Mouse (Mus musculus) embryonic facial prominence, embryonic 10.5 days (tissue): ENCODE measurements around the gene Nebl. TPM values are rescaled to one million over a fixed set of nuclear protein-coding genes. Genes with fewer than 3 reads are reported as not detected.
A peak's percentile ranks its signal among the peaks of the same experiment; 100 is the strongest.

Experiments
- DNase-seq: peaks from one replicate; pipeline ENCODE4 v3.0.0-alpha.2; 2017; ENCODE audit warnings: low spot score
- H3K27ac ChIP-seq: fragments of 300-500 bp; sonication (generic); replicated peaks from 2 replicates; pipeline ENCODE4 v1.5.1; 2016; ENCODE audit warnings: mild to moderate bottlenecking
- H3K27me3 ChIP-seq: fragments of 300-500 bp; sonication (generic); replicated peaks from 2 replicates; pipeline ENCODE4 v1.6.1; 2016; ENCODE audit warnings: low read depth, mild to moderate bottlenecking; ENCODE audit not compliant: poor library complexity, severe bottlenecking
- H3K36me3 ChIP-seq: fragments of 300-500 bp; sonication (generic); replicated peaks from 2 replicates; pipeline ENCODE4 v1.6.1; 2016; ENCODE audit warnings: mild to moderate bottlenecking, moderate library complexity
- H3K4me1 ChIP-seq: fragments of 300-500 bp; sonication (generic); 2 replicates; pipeline ENCODE4 v1.6.1; 2016
- H3K4me3 ChIP-seq: fragments of 300-500 bp; sonication (generic); 2 replicates; pipeline ENCODE4 v1.5.1; 2016; ENCODE audit warnings: mild to moderate bottlenecking, moderate library complexity
- H3K9me3 ChIP-seq: fragments of 300-500 bp; sonication (generic); 2 replicates; pipeline ENCODE4 v1.6.1; 2016; ENCODE audit warnings: mild to moderate bottlenecking
- WGBS: fragments of 180-500 bp; shearing (Covaris S2); methylation state at CpG from one replicate; pipeline ENCODE4 v1.1.7; 2016; 5-methylcytosine and 5-hydroxymethylcytosine counted together
- polyA plus RNA-seq: library from polyadenylated mRNA; unstranded; fragments of >200 nt; fragmentation: Nextera tagmentation; extraction: Ambion mirVana; gene quantifications from 2 replicates; pipeline ENCODE4 v1.2.1, GENCODE M21; 2016

Gene Nebl
- polyA plus RNA-seq, 1 experiment from 2014 or later: 6.7 TPM

GRCm38 (mm10) chr2:17585329-17585992 lies 145.8 kb downstream of the Nebl start:
- DNase-seq: no peak
- no peaks in the 10 kb centered on the region for H3K9me3 ChIP-seq
- no peaks in the 10 kb centered on the region for H3K4me1 ChIP-seq
- WGBS: 91% methylated on average over 6 of the region's 6 CpGs
- no peak overlapping the region for H3K27ac ChIP-seq
- H3K4me3 ChIP-seq: no peak overlapping the region
- no peaks in the 10 kb centered on the region for H3K27me3 ChIP-seq
- no peaks in the 10 kb centered on the region for H3K36me3 ChIP-seq

- Histone ChIP-seq H3K27me3 (no peaks in the 10 kb centered on the region), H3K36me3 (no peaks in the 10 kb centered on the region), H3K27ac (no peak overlapping the region), H3K9me3 (0 out of 2 replicates have a peak, but pooled peaks cover 4% of the 10 kb centered on the region), H3K4me1 (no peaks in the 10 kb centered on the region), H3K4me3 (no peak overlapping the region)
- WGBS: 80% methylated on average over 3 of the region's 3 CpGs
- DNase-seq: no peak
Measured at GRCm38 (mm10) chr2:17575648-17576047, 155.6 kb downstream of the Nebl start.

- Histone ChIP-seq H3K9me3 (no peaks in the 10 kb centered on the region), H3K27ac (no peak overlapping the region), H3K4me3 (no peak overlapping the region), H3K27me3 (no peaks in the 10 kb centered on the region), H3K36me3 (no peaks in the 10 kb centered on the region), H3K4me1 (no peaks in the 10 kb centered on the region)
- DNase-seq: no peak
- WGBS: 73% methylated on average over 2 of the region's 2 CpGs
Measured at GRCm38 (mm10) chr2:17571716-17572115, 159.5 kb downstream of the Nebl start.

- Histone ChIP-seq H3K9me3 (no peaks in the 10 kb centered on the region), H3K4me1 (peaks cover 3% of the 10 kb centered on the region; the same call in 1 of the 2 replicates), H3K27me3 (no peaks in the 10 kb centered on the region), H3K36me3 (no peaks in the 10 kb centered on the region), H3K27ac (no peak overlapping the region), H3K4me3 (no peak overlapping the region)
- DNase-seq: no peak
- WGBS: 79% methylated on average over 4 of the region's 4 CpGs
Measured at GRCm38 (mm10) chr2:17558889-17559742, 172.1 kb downstream of the Nebl start.

GRCm38 (mm10) chr2:17549895-17550558 lies 181.2 kb downstream of the Nebl start:
- Histone ChIP-seq H3K27me3 (no peaks in the 10 kb centered on the region), H3K4me1 (peaks cover 7% of the 10 kb centered on the region; the same call in 1 of the 2 replicates), H3K36me3 (no peaks in the 10 kb centered on the region), H3K27ac (no peak overlapping the region), H3K9me3 (no peaks in the 10 kb centered on the region), H3K4me3 (no peak overlapping the region)
- WGBS: 50% methylated on average over 4 of the region's 4 CpGs
- no peak for DNase-seq

GRCm38 (mm10) chr2:17546354-17546948 lies 184.8 kb downstream of the Nebl start:
- no peak for DNase-seq
- no peaks in the 10 kb centered on the region for H3K36me3 ChIP-seq
- no peaks in the 10 kb centered on the region for H3K27me3 ChIP-seq
- peaks cover 7% of the 10 kb centered on the region; the same call in 1 of the 2 replicates for H3K4me1 ChIP-seq
- H3K27ac ChIP-seq: no peak overlapping the region
- no peaks in the 10 kb centered on the region for H3K9me3 ChIP-seq
- no peak overlapping the region for H3K4me3 ChIP-seq
- WGBS: 72% methylated on average over 3 of the region's 3 CpGs

- Histone ChIP-seq H3K4me3 (no peak overlapping the region), H3K27me3 (no peaks in the 10 kb centered on the region), H3K4me1 (peaks cover 17% of the 10 kb centered on the region), H3K36me3 (no peaks in the 10 kb centered on the region), H3K9me3 (no peaks in the 10 kb centered on the region), H3K27ac (no peak overlapping the region)
- 63% methylated on average over 10 of the region's 10 CpGs for WGBS
- DNase-seq: peak; percentile 32
Measured at GRCm38 (mm10) chr2:17539737-17540136, 191.5 kb downstream of the Nebl start.

- 90% methylated on average over 4 of the region's 4 CpGs for WGBS
- Histone ChIP-seq H3K4me1 (peaks cover 17% of the 10 kb centered on the region), H3K27me3 (no peaks in the 10 kb centered on the region), H3K27ac (no peak overlapping the region), H3K4me3 (no peak overlapping the region), H3K36me3 (no peaks in the 10 kb centered on the region), H3K9me3 (no peaks in the 10 kb centered on the region)
- no peak for DNase-seq
Measured at GRCm38 (mm10) chr2:17538493-17538892, 192.8 kb downstream of the Nebl start.

- WGBS: 87% methylated on average over 12 of the region's 12 CpGs
Measured at GRCm38 (mm10) chr2:17531355-17532105, 199.7 kb downstream of the Nebl start.

GRCm38 (mm10) chr2:17525739-17526526 lies 205.3 kb downstream of the Nebl start:
- no peak for DNase-seq
- no peaks in the 10 kb centered on the region for H3K9me3 ChIP-seq
- 0 out of 2 replicates have a peak overlapping the region, but pooled peaks have one; percentile 31 for H3K27ac ChIP-seq
- H3K4me1 ChIP-seq: peaks cover 34% of the 10 kb centered on the region
- no peaks in the 10 kb centered on the region for H3K27me3 ChIP-seq
- 84% methylated on average over 5 of the region's 5 CpGs for WGBS
- H3K4me3 ChIP-seq: no peak overlapping the region
- no peaks in the 10 kb centered on the region for H3K36me3 ChIP-seq

More at GRCm38 (mm10) chr2:17531355-17532105, 199.7 kb downstream of the Nebl start:
- Histone ChIP-seq H3K4me3 (no peak overlapping the region), H3K36me3 (no peaks in the 10 kb centered on the region), H3K27me3 (no peaks in the 10 kb centered on the region), H3K9me3 (no peaks in the 10 kb centered on the region), H3K4me1 (no peaks in the 10 kb centered on the region), H3K27ac (no peak overlapping the region)
- DNase-seq: no peak

- peaks cover 34% of the 10 kb centered on the region for H3K4me1 ChIP-seq
- no peak overlapping the region for H3K4me3 ChIP-seq
- H3K36me3 ChIP-seq: no peaks in the 10 kb centered on the region
- no peak overlapping the region for H3K27ac ChIP-seq
- no peaks in the 10 kb centered on the region for H3K9me3 ChIP-seq
- 46% methylated on average over 4 of the region's 4 CpGs for whole genome bisulfite sequencing
- H3K27me3 ChIP-seq: no peaks in the 10 kb centered on the region
- no peak for DNase-seq
Measured at GRCm38 (mm10) chr2:17525211-17525610, 206.1 kb downstream of the Nebl start.
